Mouse (Mus musculus) left cerebral cortex, adult 2 months (tissue): ENCODE results near the gene Pdzd8. TPM values are rescaled to one million over a fixed set of nuclear protein-coding genes. Genes with fewer than 3 reads are reported as not detected.

Source experiments
- DNase-seq, 2 experiments: peaks; one replicate each; pipeline ENCODE4 v3.0.0; 2021 to 2022; ENCODE audit warnings: low spot score in 2 of 2, mixed read lengths in 1 of 2; ENCODE audit errors: extremely low spot score in 1 of 2
- H3K27ac ChIP-seq: fragments of 200-600 bp; 2 replicates; pipeline ENCODE4 v1.8.1; 2022
- H3K4me3 ChIP-seq: fragments of 200-600 bp; 2 replicates; pipeline ENCODE4 v1.8.1; 2022
- CTCF ChIP-seq: fragments of 200-600 bp; IDR thresholded peaks from 2 replicates; pipeline ENCODE4 v1.8.1; 2022; ENCODE audit warnings: antibody characterized with exemption, mild to moderate bottlenecking, moderate library complexity
- intact Hi-C: fragments of 180-260 bp; cut with DNase I; formaldehyde crosslinking; loops from one replicate; pipeline ENCODE4 v1.15.1; 2025
- total RNA-seq, 2 experiments: library from RNA; stranded (reverse); gene quantifications; 2 replicates each; pipeline ENCODE4 v1.2.3; 2021

Pdzd8 gene
- total RNA-seq, 2 experiments from 2014 or later: 58.0 to 58.1 TPM

DNA sequence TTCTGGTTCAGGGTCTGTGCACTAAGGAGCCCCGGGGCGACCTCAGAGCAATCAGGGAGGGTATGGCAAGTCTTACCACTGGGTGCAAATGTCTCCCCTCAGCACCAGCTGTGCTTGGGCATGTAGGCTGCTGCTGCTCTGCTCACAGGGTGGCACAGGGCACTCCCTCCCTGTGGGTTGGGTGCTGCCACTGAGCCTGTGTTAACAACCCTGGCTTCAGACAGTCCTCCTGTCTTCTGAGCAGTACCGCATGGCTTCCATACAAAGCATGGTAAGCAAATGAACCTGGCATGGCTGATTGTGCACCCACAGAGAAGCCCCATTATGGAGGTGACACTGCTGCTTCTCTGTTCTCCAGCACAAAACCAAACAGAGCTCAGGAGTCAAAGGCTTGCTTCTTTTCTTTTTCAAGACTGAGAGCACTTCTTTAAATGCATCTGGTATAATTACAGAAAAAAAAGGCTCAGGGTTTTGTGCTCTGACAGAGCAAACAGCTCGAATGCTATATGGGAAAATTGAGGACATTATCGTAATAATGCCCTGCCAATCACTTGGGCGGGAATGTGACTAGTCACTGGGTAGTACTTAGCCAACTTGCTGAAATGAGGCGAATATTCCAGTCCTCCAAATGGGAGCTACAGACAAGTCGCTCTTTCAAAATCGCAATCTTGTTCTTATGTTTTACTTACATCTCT lies 80.6 kb downstream of the Pdzd8 start:
- TF ChIP-seq CTCF: no peak
- intact Hi-C loops: no loop called here
- Histone ChIP-seq H3K4me3 (no peak overlapping the region), H3K27ac (no peak overlapping the region)
- no peak for DNase-seq

DNA sequence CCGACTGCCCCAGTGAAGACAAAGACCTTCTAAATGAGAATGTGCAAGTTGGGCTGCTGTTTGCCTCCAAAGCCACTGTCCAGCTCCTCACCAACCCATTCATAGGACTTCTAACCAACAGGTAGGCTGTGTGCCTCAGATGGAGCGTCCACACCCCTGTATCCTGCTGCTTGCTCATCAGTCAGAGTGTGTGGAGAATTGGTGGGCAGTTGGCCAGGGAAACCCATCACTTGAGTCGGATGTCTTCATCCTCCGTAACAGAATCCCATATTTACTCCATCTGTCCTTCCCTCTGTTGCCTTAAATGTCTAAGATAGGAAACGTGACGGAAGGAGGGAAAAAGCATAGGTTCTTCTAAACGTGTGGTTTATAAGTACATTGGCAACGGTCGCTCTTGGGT lies 82.4 kb downstream of the Pdzd8 start:
- Histone ChIP-seq H3K4me3 (no peak overlapping the region), H3K27ac (no peak overlapping the region)
- no peak for TF ChIP-seq CTCF
- intact Hi-C loops: no loop called here
- no peak for DNase-seq

DNA sequence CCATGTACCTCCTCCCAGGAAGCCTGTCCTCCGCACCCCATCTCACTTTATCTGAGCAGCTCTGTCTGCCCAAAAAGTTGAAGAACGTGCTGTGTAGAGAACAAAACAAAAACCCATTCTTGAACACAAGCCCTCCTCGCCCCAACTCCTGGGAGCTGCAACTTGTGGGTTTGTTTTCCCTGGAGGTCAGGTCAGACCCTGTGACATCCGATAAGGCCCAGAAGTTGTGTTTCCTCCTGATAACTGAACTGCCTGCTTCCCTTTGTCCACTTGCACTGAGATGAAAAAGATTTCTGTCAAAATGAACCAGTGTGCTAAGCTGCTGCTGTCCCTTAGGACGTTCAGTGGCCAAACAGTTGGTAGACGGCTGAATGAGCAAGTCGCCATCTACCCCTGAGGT lies 84.0 kb downstream of the Pdzd8 start:
- no peak for TF ChIP-seq CTCF
- no peak overlapping the region for H3K4me3 ChIP-seq
- intact Hi-C loops: no loop called here
- no peak for DNase-seq
- H3K27ac ChIP-seq: no peak overlapping the region

DNA sequence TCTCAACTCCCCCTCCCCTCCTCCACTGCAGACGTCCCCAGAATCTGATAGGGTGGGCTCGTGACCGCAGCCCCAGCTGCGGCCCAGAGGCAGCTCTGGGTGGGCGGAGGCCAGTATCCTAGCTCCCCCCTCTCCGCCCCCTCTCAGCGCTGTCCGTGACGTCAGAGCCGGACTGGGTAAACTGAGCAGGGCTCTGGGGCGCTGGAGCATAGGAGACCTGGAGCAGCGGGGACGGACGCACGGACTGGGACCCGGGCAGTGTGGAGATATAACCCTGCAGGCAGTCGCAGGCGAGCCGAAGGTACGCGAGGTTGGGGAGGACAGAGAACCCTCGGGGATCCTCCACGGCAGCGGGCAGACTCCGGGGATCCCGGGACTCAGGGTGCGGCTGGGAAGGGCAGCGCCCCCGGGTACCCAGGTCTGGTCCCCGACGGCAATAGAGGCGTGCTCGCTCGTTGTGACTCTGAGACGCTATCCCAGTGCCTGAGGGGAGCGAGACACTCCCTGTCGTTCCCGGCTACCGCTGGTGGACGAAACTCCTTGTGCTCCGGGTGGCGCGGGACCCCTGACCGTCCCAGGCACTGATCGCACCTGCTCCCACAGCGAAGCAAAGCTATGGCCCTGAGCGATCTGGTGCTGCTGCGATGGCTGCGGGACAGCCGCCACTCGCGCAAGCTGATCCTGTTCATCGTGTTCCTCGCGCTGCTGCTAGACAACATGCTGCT lies 84.7 kb downstream of the Pdzd8 start, which contains the start of gene Slc18a2:
Gene Slc18a2, plus strand, starts transcription at position 179 of the 725 bp plus-strand sequence.
- no peak for DNase-seq
- Histone ChIP-seq H3K27ac (no peak within 1 kb of the TSS), H3K4me3 (no peak within 1 kb of the TSS)
- TF ChIP-seq CTCF: no peak
- intact Hi-C loops: no loop called here

DNA sequence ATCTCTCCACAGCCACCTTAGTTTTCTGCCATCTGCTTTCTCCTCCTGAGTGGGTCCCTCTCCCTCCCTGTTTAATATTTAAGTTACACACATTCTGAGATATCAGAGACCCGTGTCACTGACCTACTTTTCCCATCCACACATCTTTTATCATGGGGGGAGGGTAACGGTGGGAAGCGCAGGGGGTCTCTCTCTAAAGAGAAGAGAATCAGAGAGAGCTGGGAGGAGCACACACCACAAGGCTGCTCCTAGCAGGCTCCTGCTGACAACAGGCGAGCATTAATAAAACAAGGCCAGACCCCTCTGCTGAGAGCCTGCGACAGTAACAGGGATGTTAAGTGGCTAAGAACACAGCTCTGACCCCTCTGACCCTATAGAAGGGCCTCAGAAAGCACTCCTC lies 85.9 kb downstream of the Pdzd8 start:
- no peak for TF ChIP-seq CTCF
- Histone ChIP-seq H3K4me3 (no peak overlapping the region), H3K27ac (no peak overlapping the region)
- no peak for DNase-seq
- intact Hi-C loops: no loop called here

DNA sequence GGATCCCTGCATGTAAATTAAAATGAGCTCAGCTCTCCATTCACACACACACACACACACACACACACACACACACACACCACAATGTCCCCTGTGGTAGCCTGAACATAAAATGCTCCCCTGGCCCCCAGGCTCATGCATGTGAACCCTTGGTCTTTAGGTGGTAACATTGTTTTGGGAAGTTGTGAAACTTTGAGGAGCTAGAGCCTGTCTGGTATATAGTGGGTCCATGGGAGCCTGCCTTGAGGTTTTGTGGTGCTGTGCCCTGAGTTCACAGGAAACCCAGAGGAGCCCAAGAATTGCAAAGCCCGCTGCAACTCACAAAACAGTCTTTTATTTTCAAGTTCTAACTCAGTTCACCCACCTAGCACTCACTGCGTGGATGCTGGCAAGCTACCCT lies 92.9 kb downstream of the Pdzd8 start:
- H3K4me3 ChIP-seq: no peak overlapping the region
- DNase-seq: no peak
- H3K27ac ChIP-seq: no peak overlapping the region
- intact Hi-C loops: no loop called here
- no peak for TF ChIP-seq CTCF

DNA sequence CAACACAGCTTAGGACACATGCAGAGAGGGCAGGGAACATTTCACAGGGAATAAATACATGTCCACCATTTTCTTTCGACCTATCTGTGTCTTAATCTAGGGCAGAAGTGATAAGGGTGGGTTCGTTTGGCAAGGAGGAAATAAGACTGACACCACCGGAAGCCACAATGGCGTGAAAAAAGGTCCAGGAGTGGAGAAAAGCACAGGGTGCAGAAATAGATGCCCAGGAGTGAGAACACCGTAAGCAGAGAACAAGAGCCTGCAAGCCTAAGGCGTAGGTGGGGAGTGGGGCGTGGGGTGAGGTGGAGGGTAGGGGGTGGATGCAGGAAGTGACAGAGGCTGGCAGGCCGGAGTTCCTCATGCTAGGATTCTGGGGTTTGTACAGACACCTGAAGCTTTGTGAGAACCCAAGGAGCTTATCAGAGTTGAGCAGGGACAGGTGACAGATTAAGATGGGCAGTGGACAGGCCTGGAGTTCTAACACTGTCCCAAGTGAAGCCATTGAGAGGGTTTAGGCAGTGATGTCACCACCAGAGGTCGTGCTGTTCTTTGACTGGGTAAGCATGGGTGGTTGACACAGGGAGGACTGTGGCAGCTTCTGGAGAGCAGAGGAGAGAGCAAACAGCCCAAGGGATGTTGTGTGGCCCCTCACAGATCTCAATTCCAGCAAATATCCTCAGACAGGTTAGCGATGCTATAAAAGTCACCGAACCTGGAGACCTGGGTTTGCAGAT lies 96.9 kb downstream of the Pdzd8 start:
- DNase-seq: no peak
- TF ChIP-seq CTCF: no peak
- Histone ChIP-seq H3K4me3 (no peak overlapping the region), H3K27ac (no peak overlapping the region)
- intact Hi-C loops: no loop called here

DNA sequence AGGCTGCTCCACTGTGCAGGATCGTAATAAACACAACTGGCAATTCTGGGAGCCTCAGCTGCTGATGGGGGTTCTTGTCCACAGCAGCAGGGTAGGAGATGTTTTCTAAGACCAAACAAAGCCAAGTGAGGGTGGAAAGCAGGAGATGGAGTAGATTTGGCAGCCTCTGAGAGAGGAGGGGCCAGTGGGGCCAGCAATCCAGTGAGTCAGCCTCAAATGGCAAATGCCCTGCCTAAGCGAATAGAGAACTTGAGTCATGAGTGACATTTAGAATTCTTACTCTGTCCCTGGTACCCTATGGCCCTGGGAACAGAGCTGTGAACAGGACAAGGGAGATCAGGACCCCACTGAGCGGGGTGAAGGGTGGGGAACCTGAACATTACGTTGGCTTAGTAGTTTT lies 97.4 kb downstream of the Pdzd8 start:
- H3K4me3 ChIP-seq: no peak overlapping the region
- DNase-seq: no peak
- no peak for TF ChIP-seq CTCF
- H3K27ac ChIP-seq: no peak overlapping the region
- intact Hi-C loops: no loop called here

Other genes starting within 250 kb of the Pdzd8 start
- 1 to 10 TPM; 1.4 to 2.9 TPM for gene Vax1, start 175.7 kb downstream of the Pdzd8 start, total RNA-seq
- gene Kcnk18, start 126.6 kb downstream of the Pdzd8 start, total RNA-seq: not detected
- gene Slc18a2, start 84.9 kb downstream of the Pdzd8 start, total RNA-seq: under 1 TPM in 1 of 2 experiments, not detected in 1; 0.37 TPM
- 100 to 1,000 TPM; 226 to 242 TPM for gene Rps12-ps3, start 23.5 kb downstream of the Pdzd8 start, total RNA-seq
- 10 to 100 TPM; 14.5 to 15.6 TPM for gene Emx2, start 112.6 kb upstream of the Pdzd8 start, total RNA-seq